ENCODE assay signal across 12 mouse cellular contexts in genomic region chr7:79310191-79310555, GRCm38 (mm10). TPM values are rescaled to one million over a fixed set of nuclear protein-coding genes. Genes with fewer than 3 reads are reported as not detected.
DNase-seq lines count a peak whose midpoint lies in the region; ATAC-seq and TF ChIP-seq lines count a peak whose summit lies in the region.
"Had no signal": no experiment of that assay in that cellular context is flagged by ENCODE, and none has a peak within 500 bp of the region (broad histone marks: within the 10 kb centered on the region; RNA-seq: fewer than 3 reads in every experiment).

No protein-coding gene starts in this region.

- no peaks in the 10 kb centered on the region for H3K36me3 ChIP-seq in forebrain, embryonic 13.5 days (ENCODE audit: poor library complexity, severe bottlenecking)
- H3K36me3 ChIP-seq in liver, embryonic 13.5 days = peaks cover 5% of the 10 kb centered on the region
- H3K36me3 ChIP-seq in stomach, embryonic 15.5 days = no peaks in the 10 kb centered on the region
- H3K36me3 ChIP-seq: kidney, embryonic 15.5 days had no signal

- no peak overlapping the region for H3K4me3 ChIP-seq in left cerebral cortex, adult 2 months
- no peak overlapping the region for H3K4me3 ChIP-seq in forebrain, embryonic 13.5 days
- no peak overlapping the region for H3K4me3 ChIP-seq in liver, embryonic 13.5 days (replicated peaks)
- H3K4me3 ChIP-seq in stomach, embryonic 15.5 days (replicated peaks) = no peak overlapping the region
- H3K4me3 ChIP-seq: kidney, embryonic 15.5 days had no signal

- no peaks in the 10 kb centered on the region for H3K27me3 ChIP-seq in forebrain, embryonic 13.5 days
- H3K27me3 ChIP-seq in liver, embryonic 13.5 days = no peaks in the 10 kb centered on the region
- no peaks in the 10 kb centered on the region for H3K27me3 ChIP-seq in stomach, embryonic 15.5 days (replicated peaks)
- H3K27me3 ChIP-seq: CH12.LX; kidney, embryonic 15.5 days had no signal

- peak overlapping the region; percentile 27; the same call in 1 of the 2 replicates for H3K9ac ChIP-seq in forebrain, embryonic 13.5 days
- H3K9ac ChIP-seq in liver, embryonic 13.5 days = no peak overlapping the region
- no peak overlapping the region for H3K9ac ChIP-seq in stomach, embryonic 15.5 days
- H3K9ac ChIP-seq: kidney, embryonic 15.5 days; liver, embryonic 14.5 days had no signal

- no peak overlapping the region for H3K4me2 ChIP-seq in forebrain, embryonic 13.5 days
- H3K4me2 ChIP-seq in liver, embryonic 13.5 days = no peak overlapping the region
- H3K4me2 ChIP-seq in stomach, embryonic 15.5 days = no peak overlapping the region
- H3K4me2 ChIP-seq: kidney, embryonic 15.5 days had no signal

- intact Hi-C loops in left cerebral cortex, adult 2 months (cut with DNase I) = no loop called here
- intact Hi-C loops in left cerebral cortex, postnatal 25 days (cut with DNase I) = no loop called here
- intact Hi-C loops in left cerebral cortex, postnatal 14 days (cut with DNase I) = loop anchor here (5.0 kb wide), 1 partner anchor 38 kb away; the partner anchor contains the start of gene Abhd2

- no peak for ATAC-seq in forebrain, embryonic 13.5 days
- no peak for ATAC-seq in liver, embryonic 13.5 days (ENCODE audit: low read depth)
- ATAC-seq in stomach, embryonic 15.5 days (ENCODE audit: insufficient read depth, low FRiP score, low read depth) = no peak

- no peaks in the 10 kb centered on the region for H3K9me3 ChIP-seq in forebrain, embryonic 13.5 days (replicated peaks)
- H3K9me3 ChIP-seq in liver, embryonic 13.5 days (replicated peaks) = no peaks in the 10 kb centered on the region
- no peaks in the 10 kb centered on the region for H3K9me3 ChIP-seq in stomach, embryonic 15.5 days
- H3K9me3 ChIP-seq: kidney, embryonic 15.5 days had no signal

- DNase-seq in left cerebral cortex, adult 2 months (ENCODE audit: extremely low spot score in 1 of 2, low spot score in 2 of 2) = no peak
- DNase-seq in left cerebral cortex, postnatal 25 days (ENCODE audit: low spot score in 2 of 2) = no peak
- no peak for DNase-seq in liver, embryonic 13.5 days
- no peak for DNase-seq in left cerebral cortex, postnatal 14 days (ENCODE audit: low spot score in 2 of 2)
- no peak for DNase-seq in frontal cortex, postnatal 10 days (ENCODE audit: low spot score in 2 of 2)
- no peak for DNase-seq in cerebellum, adult 11 months
- DNase-seq: right cerebral cortex, postnatal 25 days had no signal

- WGBS in forebrain, embryonic 13.5 days = 13% methylated on average over 1 of the region's 1 CpGs
- WGBS in liver, embryonic 13.5 days (ENCODE audit: insufficient replicate concordance) = 69% methylated on average over 1 of the region's 1 CpGs
- 53% methylated on average over 1 of the region's 1 CpGs for WGBS in stomach, embryonic 15.5 days

- peaks cover 51% of the 10 kb centered on the region for H3K4me1 ChIP-seq in forebrain, embryonic 13.5 days
- peaks cover 98% of the 10 kb centered on the region for H3K4me1 ChIP-seq in liver, embryonic 13.5 days (replicated peaks)
- H3K4me1 ChIP-seq in stomach, embryonic 15.5 days = peaks cover 38% of the 10 kb centered on the region

- no peak for TF ChIP-seq CTCF in left cerebral cortex, adult 2 months (IDR thresholded peaks at IDR 0.05)

- peak overlapping the region; percentile 85 for H3K27ac ChIP-seq in left cerebral cortex, adult 2 months
- no peak overlapping the region for H3K27ac ChIP-seq in forebrain, embryonic 13.5 days
- H3K27ac ChIP-seq in liver, embryonic 13.5 days = peak overlapping the region; percentile 75
- H3K27ac ChIP-seq in stomach, embryonic 15.5 days = peak overlapping the region; percentile 44; the same call in 1 of the 2 replicates

RNA-seq across cellular contexts. Expression of gene Abhd2, which starts 37.2 kb away (rescaled TPM):
- total RNA-seq in left cerebral cortex, adult 2 months (2021) = 100 to 1,000 TPM; 103 to 116 TPM
- total RNA-seq in left cerebral cortex, postnatal 25 days (2021) = 100 to 1,000 TPM; 103 to 120 TPM
- polyA plus RNA-seq in forebrain, embryonic 13.5 days (2015; fragmentation: Nextera tagmentation; extraction: Ambion mirVana) = 16.9 and 17.3 TPM in 2 replicates
- 8.2 and 11.9 TPM in 2 replicates for polyA plus RNA-seq in liver, embryonic 13.5 days (2015; fragmentation: Nextera tagmentation; extraction: Ambion mirVana)
- 12.0 and 13.2 TPM in 2 replicates for polyA plus RNA-seq in stomach, embryonic 15.5 days (2015; fragmentation: Nextera tagmentation; extraction: Ambion mirVana)
- 100 to 1,000 TPM; 125 to 135 TPM for total RNA-seq in left cerebral cortex, postnatal 14 days (2021)
